Mouse (Mus musculus) gastrocnemius, postnatal 25 days (tissue): Measurements from ENCODE around the gene Mid1. TPM values are rescaled to one million over a fixed set of nuclear protein-coding genes. Genes with fewer than 3 reads are reported as not detected.
"Not testable (repeated sequence)": the region's sequence is repeated elsewhere in the genome, so short reads cannot be mapped to it uniquely, and the experiment has no call there.

ENCODE experiments used
- DNase-seq: peaks from one replicate; pipeline ENCODE4 v3.0.0; 2022
- total RNA-seq, 2 experiments: library from RNA; stranded (reverse); gene quantifications; 1 replicate in 1 of 2; 2 replicates in 1 of 2; pipeline ENCODE4 v1.2.3; 2021

Gene Mid1
- total RNA-seq, 2 experiments from 2014 or later: 3.1 to 6.7 TPM

- peak; percentile 81 for DNase-seq
Measured at GRCm38 (mm10) chrX:169986519-169987367, 301.7 kb downstream of the Mid1 start.

DNA sequence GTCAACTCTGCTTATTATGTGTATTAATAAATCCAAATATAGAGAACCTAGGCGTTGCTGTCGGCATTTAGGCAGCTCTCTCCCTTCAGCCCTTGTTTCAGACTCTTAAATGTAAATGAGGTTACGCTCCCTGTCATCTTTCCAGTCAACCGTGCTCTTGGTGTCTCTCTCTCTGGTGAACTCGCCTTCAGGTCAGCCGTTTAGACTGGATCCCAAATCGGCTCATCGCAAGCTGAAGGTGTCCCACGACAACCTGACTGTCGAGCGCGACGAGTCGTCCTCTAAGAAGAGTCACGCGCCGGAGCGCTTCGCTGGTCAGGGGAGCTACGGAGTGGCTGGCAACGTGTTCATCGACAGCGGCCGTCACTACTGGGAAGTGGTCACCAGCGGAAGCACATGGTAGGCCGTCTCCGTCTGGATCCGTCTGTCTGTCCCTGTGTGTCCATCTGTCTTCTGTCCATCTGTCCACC lies 302.4 kb downstream of the Mid1 start:
- DNase-seq: peak; percentile 42

DNA sequence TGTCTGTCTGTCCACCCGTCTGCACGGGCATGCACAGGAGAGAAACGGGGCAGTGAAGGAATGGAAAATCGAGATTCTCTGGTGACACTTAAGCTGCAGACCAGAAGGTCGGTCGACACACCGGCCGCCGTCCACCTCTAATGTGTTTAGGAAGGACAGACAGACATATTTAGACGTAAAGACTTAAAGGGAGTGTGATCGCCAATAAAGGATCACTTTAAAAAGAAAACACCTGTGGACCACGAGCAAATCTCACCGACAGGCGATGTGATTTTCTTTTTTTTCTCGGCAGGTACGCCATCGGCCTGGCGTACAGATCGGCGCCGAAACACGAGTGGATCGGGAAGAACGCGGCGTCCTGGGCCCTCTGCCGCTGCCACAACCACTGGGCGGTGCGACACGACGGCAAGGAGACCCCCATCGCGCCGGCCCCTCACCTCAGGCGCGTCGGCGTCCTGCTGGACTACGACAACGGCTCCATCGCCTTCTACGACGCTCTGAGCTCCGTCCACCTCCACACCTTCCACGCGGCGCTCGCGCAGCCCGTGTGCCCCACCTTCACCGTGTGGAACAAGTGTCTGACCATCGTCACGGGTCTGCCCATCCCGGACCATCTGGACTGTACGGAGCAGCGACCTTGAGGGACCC lies 303.7 kb downstream of the Mid1 start:
- DNase-seq: peak; percentile 31

DNA sequence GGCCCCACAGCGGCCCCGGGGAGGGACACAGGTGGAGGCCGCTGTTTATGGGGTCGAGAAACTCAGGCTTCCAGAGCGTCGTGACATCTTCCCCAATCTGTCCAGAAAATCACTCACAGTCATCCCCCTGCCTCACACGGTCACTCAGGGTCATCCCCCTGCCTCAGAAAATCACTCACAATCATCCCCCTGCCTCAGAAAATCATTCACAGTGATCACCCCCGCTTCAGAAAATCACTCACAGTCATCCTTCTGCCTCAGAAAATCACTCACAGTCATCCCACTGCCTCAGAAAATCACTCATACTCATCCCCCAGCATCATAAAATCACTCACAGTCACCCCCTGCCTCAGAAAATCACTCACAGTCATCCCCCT lies 304.2 kb downstream of the Mid1 start:
- DNase-seq: not testable (repeated sequence)

- DNase-seq: peak; percentile 67
Measured at GRCm38 (mm10) chrX:169989691-169990631, 305.0 kb downstream of the Mid1 start.

GRCm38 (mm10) chrX:169991128-169991873 lies 306.3 kb downstream of the Mid1 start:
- peak; percentile 97 for DNase-seq

DNA sequence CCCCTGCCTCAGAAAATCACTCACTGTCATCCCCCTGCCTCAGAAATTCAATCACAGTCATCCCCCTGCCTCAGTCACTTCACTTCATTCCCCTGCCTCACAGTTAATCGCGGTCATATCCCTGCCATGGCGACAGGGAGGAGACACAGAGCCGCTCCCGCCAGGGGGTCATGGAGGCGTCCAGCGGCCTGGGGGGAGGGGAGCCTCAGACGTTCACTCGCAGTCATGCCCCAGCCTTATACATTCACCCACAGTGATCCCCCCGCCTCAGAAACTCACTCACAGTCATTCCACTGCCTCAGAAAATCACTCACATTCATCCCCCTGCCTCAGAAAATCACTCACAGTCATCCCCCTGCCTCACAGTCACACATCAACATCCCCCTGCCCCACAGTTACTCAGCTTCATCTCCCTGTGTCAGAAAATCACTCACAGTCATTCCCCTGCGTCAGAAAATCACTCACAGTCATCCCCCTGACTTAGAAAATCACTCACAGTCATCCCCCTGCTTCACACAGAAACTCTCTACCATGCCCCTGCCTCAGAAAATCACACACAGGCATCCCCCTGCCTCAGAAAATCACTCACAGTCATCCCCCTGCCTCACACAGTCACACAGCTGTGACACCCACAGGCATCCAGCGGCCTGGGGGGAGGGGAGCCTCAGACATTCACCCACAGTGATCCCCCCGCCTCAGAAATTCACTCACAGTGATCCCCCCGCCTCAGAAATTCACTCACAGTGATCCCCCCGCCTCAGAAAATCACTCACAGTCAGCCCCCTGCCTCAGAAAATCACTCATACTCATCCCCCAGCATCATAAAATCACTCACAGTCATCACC lies 307.3 kb downstream of the Mid1 start:
- DNase-seq: not testable (repeated sequence)

DNA sequence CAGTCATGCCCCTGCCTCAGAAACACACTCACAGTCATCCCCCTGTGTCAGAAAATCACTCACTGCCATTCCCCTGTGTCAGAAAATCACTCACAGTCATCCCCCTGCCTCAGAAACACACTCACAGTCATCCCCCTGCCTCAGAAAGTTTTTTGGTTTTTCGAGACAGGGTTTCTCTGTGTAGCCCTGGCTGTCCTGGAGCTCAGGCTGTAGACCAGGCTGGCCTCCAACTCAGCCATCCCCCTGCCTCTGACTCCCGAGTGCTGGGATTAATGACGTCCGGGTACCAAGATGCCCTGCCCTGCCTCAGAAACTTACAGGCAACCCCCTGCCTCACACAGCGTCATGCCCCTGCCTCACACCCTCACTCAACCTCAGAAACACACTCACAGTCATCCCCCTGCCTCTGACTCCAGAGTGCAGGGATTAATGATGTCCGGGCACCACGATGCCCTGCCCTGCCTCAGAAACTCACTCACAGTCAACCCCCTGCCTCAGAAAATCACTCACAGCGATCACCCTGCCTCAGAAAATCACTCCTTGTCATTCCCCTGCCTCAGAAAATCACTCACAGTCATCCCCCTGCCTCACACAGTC lies 308.1 kb downstream of the Mid1 start:
- peak; percentile 27 for DNase-seq

DNA sequence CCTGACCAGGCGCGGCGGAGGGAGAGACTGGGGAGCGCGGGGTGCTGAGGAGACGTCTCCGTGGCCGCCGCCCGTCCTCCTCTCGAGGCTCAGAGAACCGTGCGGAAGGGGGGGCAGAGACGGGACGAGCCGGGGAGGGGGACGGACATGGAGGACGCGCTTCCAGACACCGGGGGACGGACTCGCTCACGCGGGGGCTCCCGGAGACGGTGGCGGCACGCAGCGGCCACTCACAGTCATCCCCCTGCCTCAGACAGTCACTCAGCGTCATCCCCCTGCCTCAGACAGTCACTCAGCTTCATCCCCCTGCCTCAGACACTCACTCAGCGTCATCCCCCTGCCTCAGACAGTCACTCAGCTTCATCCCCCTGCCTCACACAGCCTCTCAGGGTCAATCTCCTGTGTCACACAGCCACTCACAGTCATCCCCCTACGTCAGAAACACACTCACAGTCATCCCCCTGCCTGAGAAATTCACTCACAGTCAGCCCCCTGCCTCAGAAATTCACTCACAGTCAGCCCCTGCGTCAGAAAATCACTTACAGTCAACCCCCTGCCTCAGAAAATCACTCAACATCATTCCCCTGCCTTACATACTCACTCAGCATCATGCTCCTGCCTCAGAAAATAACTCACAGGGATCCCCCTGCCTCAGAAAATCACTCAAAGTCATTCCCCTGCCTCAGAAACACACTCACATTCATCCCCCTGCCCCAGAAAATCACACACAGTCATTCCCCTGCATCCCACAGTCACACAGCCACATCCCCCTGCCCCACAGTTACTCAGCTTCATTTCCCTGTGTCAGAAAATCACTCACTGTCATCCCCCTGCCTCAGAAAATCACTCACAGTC lies 309.2 kb downstream of the Mid1 start:
- peak; percentile 44 for DNase-seq

DNA sequence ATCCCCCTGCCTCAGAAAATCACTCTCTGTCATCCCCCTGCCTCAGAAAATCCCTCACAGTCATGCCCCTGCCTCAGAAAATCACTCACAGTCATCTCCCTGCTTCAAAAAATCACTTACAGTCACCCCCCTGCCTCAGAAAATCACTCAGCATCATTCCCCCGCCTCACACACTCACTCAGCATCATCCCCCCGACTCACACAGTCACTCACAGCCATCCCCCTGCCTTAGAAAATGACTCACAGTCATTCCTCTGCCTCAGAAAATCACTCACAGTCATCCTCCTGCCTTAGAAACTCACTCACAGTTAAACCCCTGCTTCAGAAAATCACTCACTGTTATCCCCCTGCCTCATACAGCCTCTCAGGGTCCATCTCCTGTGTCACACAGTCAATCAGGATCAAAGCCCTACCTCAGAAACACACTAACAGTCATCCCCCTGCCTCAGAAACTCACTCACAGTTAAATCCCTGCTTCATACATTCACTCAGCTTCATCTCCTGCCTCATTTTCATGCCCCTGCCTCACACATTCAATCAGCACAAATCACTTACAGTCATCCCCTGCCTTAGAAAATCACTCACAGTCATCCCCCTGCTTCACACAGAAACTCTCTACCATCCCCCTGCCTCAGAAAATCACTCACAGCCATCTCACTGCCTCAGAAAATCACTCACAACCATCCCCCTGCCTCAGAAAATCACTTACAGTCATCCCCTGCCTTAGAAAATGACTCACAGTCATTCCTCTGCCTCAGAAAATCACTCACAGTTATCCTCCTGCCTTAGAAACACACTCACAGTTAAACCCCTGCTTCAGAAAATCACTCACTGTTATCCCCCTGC lies 310.1 kb downstream of the Mid1 start:
- not testable (repeated sequence) for DNase-seq

- not testable (repeated sequence) for DNase-seq
Measured at GRCm38 (mm10) chrX:169995909-169996521, 311.0 kb downstream of the Mid1 start.

DNA sequence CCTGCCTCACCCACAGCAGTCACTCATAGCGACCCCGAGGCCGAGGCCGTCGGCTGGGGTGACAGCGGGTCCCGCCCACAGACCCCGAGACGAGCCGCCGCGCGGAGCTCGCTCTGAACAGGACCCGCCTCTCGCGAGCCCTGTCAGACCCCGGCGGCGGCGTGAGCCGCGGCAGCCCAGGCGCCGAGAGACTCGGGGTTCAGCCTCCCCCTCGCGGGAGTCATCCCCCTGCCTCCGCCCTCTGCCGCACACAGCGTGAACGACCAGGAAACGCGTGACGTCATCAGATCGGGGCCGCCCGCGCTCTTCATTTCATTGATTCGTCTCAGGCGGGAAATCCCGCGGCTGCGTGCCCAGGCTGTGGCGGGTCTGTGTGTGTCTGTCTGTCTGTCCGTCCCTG lies 311.9 kb downstream of the Mid1 start:
- peak; percentile 77 for DNase-seq

GRCm38 (mm10) chrX:169997456-169997853 lies 312.5 kb downstream of the Mid1 start:
- DNase-seq: not testable (repeated sequence)

DNA sequence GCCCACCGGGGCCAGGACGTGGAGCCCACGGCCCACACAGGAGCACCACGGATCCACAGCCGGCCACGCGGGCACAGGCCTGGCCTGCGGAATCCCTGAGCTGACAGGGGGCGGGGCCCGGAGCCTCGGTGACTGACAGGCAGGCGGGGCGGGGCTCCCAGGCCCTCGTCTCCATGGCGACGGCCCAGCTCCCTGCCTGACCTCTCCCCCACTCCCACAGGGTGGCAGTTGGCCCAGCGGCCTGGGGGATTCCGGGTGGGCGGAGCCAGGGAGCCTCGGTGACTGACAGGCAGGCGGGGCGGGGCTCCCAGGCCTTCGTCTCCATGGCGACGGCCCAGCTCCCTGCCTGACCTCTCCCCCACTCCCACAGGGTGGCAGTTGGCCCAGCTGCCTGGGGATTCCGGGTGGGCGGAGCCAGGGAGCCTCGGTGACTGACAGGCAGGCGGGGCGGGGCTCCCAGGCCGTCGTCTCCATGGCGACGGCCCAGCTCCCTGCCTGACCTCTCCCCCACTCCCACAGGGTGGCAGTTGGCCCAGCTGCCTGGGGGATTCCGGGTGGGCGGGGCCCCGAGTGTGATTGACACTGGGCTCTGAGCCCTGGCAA lies 313.0 kb downstream of the Mid1 start:
- DNase-seq: peak; percentile 100

GRCm38 (mm10) chrX:169998559-169999219 lies 313.7 kb downstream of the Mid1 start:
- not testable (repeated sequence) for DNase-seq

DNA sequence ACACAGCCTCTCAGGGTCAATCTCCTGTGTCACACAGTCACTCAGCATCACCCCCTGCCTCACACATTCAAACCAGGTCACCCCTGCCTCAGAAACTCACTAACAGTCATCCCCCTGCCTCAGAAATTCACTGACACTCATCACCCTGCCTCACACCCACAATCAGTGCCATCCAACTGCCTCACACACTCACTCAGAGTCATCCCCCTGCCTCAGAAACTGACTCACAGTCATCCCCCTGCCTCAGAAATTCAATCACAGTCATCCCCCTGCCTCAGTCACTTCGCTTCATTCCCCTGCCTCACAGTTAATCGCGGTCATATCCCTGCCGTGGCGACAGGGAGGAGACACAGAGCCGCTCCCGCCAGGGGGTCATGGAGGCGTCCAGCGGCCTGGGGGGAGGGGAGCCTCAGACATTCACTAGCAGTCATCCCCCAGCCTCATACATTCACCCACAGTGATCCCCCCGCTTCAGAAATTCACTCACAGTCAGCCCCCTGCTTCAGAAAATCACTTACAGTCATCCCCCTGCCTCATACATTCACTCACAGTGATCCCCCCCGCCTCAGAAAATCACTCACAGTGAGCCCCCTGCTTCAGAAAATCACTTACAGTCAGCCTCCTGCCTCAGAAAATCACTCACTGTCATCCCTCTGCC lies 314.4 kb downstream of the Mid1 start:
- peak; percentile 41 for DNase-seq
